Mouse (Mus musculus) intestine, embryonic 14.5 days (tissue): ENCODE data around the gene Olfr1201. TPM values are rescaled to one million over a fixed set of nuclear protein-coding genes. Genes with fewer than 3 reads are reported as not detected.

Source experiments
- ATAC-seq: fragments of 200-750 bp; cut with Nextera tagmentation; replicated peaks from 2 replicates; pipeline ENCODE4 v1.8.0; 2017; ENCODE audit warnings: low read depth, moderate number of reproducible peaks, moderate TSS enrichment, moderate library complexity; ENCODE audit not compliant: low FRiP score, low TSS enrichment
- DNase-seq: peaks from one replicate; pipeline ENCODE4 v3.0.0-alpha.2; 2018; ENCODE audit warnings: low spot score
- H3K27ac ChIP-seq: fragments of 300-500 bp; sonication (generic); 2 replicates; pipeline ENCODE4 v1.5.1; 2014; ENCODE audit warnings: low read depth, mild to moderate bottlenecking, control low read depth
- H3K27me3 ChIP-seq: fragments of 300-500 bp; sonication (generic); replicated peaks from 2 replicates; pipeline ENCODE4 v1.6.1; 2014; ENCODE audit warnings: low read length, control low read depth; ENCODE audit not compliant: control insufficient read depth, insufficient read depth
- H3K36me3 ChIP-seq: fragments of 300-500 bp; sonication (generic); 2 replicates; pipeline ENCODE4 v1.6.1; 2014; ENCODE audit warnings: low read length, control low read depth; ENCODE audit not compliant: control insufficient read depth, insufficient read depth
- H3K4me1 ChIP-seq: fragments of 300-500 bp; sonication (generic); replicated peaks from 2 replicates; pipeline ENCODE4 v1.6.1; 2014; ENCODE audit warnings: low read length, control low read depth, mixed read lengths; ENCODE audit not compliant: control insufficient read depth, insufficient read depth
- H3K4me2 ChIP-seq: fragments of 300-500 bp; sonication (generic); 2 replicates; pipeline ENCODE4 v1.6.1; 2014; ENCODE audit warnings: low read length
- H3K4me3 ChIP-seq: fragments of 300-500 bp; sonication (generic); 2 replicates; pipeline ENCODE4 v1.5.1; 2014; ENCODE audit warnings: low read depth, low read length, control low read depth, mixed read lengths
- H3K9ac ChIP-seq: fragments of 300-500 bp; sonication (generic); 2 replicates; pipeline ENCODE4 v1.6.1; 2014; ENCODE audit warnings: mild to moderate bottlenecking, low read length
- H3K9me3 ChIP-seq: fragments of 300-500 bp; sonication (generic); 2 replicates; pipeline ENCODE4 v1.6.1; 2016; ENCODE audit warnings: low read length, control low read depth; ENCODE audit not compliant: control insufficient read depth
- WGBS: fragments of 180-500 bp; shearing (Covaris S2); extraction: QIAGEN DNeasy Blood & Tissue Kit; methylation state at CpG from one replicate; pipeline ENCODE4 v1.1.7; 2014; 5-methylcytosine and 5-hydroxymethylcytosine counted together
- polyA plus RNA-seq: library from polyadenylated mRNA; unstranded; fragments of >200 nt; fragmentation: Nextera tagmentation; extraction: Ambion mirVana; gene quantifications from 2 replicates; pipeline ENCODE4 v1.2.1, GENCODE M21; 2014

Olfr1201 gene
- polyA plus RNA-seq, result not detected in 2 replicates

DNA sequence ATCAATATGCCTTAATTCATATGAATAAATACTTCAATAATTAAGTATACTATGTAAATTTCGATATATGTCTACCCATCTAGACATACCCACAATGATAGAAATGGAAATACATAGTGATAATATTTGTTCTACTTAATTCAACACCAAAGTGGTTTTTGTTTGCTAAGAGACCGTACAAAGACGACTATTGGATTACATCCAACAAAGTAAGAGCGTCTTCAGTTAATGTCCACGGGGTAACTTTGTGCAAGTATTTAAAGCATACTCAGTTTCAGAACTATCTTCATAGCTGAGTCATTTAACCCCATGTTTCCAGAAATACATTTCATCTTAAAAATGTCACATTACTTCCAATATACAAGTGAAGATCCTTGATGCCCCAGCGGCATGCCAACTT is at the start of gene Olfr1201:
Olfr1201 (plus strand) TSS at position 301 of the 400 bp plus-strand sequence.
- H3K36me3 ChIP-seq, result no peaks in the 10 kb centered on the region
- no peak within 1 kb of the TSS for H3K4me2 ChIP-seq
- no peaks in the 10 kb centered on the region for H3K9me3 ChIP-seq
- DNase-seq (no peak), ATAC-seq (no peak)
- WGBS, result 82% methylated on average over 6 of the region's 6 CpGs
- no peak within 1 kb of the TSS for H3K4me3 ChIP-seq
- no peak within 1 kb of the TSS for H3K27ac ChIP-seq
- no peaks in the 10 kb centered on the region for H3K4me1 ChIP-seq
- H3K9ac ChIP-seq, result no peak within 1 kb of the TSS
- H3K27me3 ChIP-seq, result no peaks in the 10 kb centered on the region

DNA sequence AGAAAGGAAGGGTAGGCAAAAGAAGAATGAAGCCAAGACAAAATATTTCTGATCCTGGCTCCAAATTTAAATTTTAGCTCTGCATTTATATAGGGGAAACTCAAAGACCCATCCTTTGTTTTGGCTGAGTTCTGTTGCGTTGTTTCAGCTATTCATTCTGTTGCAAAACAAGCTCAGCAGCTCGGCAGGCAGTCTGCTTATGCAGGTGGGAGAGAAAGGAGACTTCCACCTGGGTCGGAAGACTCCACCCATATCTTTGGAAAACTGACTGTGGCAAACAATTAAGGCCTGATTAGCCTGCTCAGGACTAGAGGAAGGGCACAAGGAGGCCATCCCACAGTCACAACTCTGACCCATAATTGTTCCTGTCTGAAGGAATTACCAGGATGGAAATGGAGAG is 49.5 kb upstream of the Olfr1201 start:
- Histone ChIP-seq H3K9ac (no peak overlapping the region), H3K27ac (no peak overlapping the region), H3K4me1 (no peaks in the 10 kb centered on the region), H3K27me3 (no peaks in the 10 kb centered on the region), H3K4me3 (no peak overlapping the region), H3K4me2 (no peak overlapping the region), H3K9me3 (no peaks in the 10 kb centered on the region), H3K36me3 (no peaks in the 10 kb centered on the region)
- ATAC-seq (no peak), DNase-seq (no peak)
- 83% methylated on average over 3 of the region's 3 CpGs for WGBS

GRCm38 (mm10) chr2:88751270-88751669 is 41.6 kb upstream of the Olfr1201 start, which contains the start of gene Olfr1198:
TSS of gene Olfr1198 (minus strand) at chr2:88751370.
- no peak for DNase-seq
- Histone ChIP-seq H3K27ac (no peak within 1 kb of the TSS), H3K4me1 (no peaks in the 10 kb centered on the region), H3K27me3 (no peaks in the 10 kb centered on the region), H3K9me3 (no peaks in the 10 kb centered on the region), H3K9ac (no peak within 1 kb of the TSS), H3K4me2 (no peak within 1 kb of the TSS), H3K4me3 (no peak within 1 kb of the TSS), H3K36me3 (no peaks in the 10 kb centered on the region)
- ATAC-seq, result no peak
- WGBS, result 86% methylated on average over 2 of the region's 2 CpGs

- Histone ChIP-seq H3K9me3 (no peaks in the 10 kb centered on the region), H3K4me3 (no peak within 1 kb of the TSS), H3K36me3 (no peaks in the 10 kb centered on the region), H3K9ac (no peak within 1 kb of the TSS), H3K27me3 (no peaks in the 10 kb centered on the region), H3K4me2 (no peak within 1 kb of the TSS), H3K4me1 (no peaks in the 10 kb centered on the region), H3K27ac (no peak within 1 kb of the TSS)
- no peak for DNase-seq
- WGBS, result 89% methylated on average over 2 of the region's 2 CpGs
- no peak for ATAC-seq
These were observed 32.5 kb upstream of the Olfr1201 start, which contains the start of gene Olfr1199 for GRCm38 (mm10) chr2:88760369-88760768. TSS of gene Olfr1199 (minus strand) at chr2:88760469.

GRCm38 (mm10) chr2:88770388-88770787 is 22.4 kb upstream of the Olfr1201 start, which contains the start of gene Olfr1200:
TSS of gene Olfr1200 (minus strand) at chr2:88770488.
- Histone ChIP-seq H3K9me3 (no peaks in the 10 kb centered on the region), H3K9ac (no peak within 1 kb of the TSS), H3K4me2 (no peak within 1 kb of the TSS), H3K4me1 (no peaks in the 10 kb centered on the region), H3K27me3 (no peaks in the 10 kb centered on the region), H3K36me3 (no peaks in the 10 kb centered on the region), H3K4me3 (no peak within 1 kb of the TSS), H3K27ac (no peak within 1 kb of the TSS)
- ATAC-seq (no peak), DNase-seq (no peak)
- WGBS, result 77% methylated on average over 2 of the region's 2 CpGs

DNA sequence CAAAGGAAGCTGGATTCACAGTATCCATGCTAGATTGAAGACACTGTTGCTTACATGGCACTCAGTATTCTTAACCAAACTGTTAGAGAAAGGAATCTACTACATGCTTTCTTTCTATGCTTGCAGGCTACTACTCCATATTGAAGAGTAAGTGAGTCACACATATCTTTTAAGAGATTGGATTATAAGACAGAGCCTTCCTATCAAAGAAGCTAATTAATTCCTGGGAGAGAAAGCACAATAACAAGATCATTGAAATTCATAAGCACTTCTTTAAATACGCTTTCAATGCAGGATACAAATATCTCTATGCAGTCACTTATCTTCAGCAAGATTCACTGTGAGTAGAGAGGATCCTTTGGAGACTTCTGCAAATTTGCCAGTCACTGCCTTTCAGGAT is 21.4 kb downstream of the Olfr1201 start, which contains the start of gene Olfr1202:
Olfr1202 (plus strand) TSS at position 301 of the 400 bp plus-strand sequence.
- Histone ChIP-seq H3K4me2 (no peak within 1 kb of the TSS), H3K4me1 (no peaks in the 10 kb centered on the region), H3K27ac (no peak within 1 kb of the TSS), H3K27me3 (no peaks in the 10 kb centered on the region), H3K36me3 (no peaks in the 10 kb centered on the region), H3K4me3 (no peak within 1 kb of the TSS), H3K9ac (no peak within 1 kb of the TSS), H3K9me3 (no peaks in the 10 kb centered on the region)
- 91% methylated on average over 1 of the region's 1 CpGs for WGBS
- ATAC-seq (no peak), DNase-seq (no peak)

- Histone ChIP-seq H3K9ac (no peak within 1 kb of the TSS), H3K4me1 (no peaks in the 10 kb centered on the region), H3K4me2 (no peak within 1 kb of the TSS), H3K4me3 (no peak within 1 kb of the TSS), H3K27ac (no peak within 1 kb of the TSS), H3K27me3 (no peaks in the 10 kb centered on the region), H3K36me3 (no peaks in the 10 kb centered on the region), H3K9me3 (no peaks in the 10 kb centered on the region)
- DNase-seq, result no peak
- WGBS, result 90% methylated on average over 2 of the region's 2 CpGs
- ATAC-seq, result no peak
These were observed 36.6 kb downstream of the Olfr1201 start, which contains the start of gene Olfr1205 for GRCm38 (mm10) chr2:88829437-88829836. TSS of gene Olfr1205 (plus strand) at chr2:88829737.

GRCm38 (mm10) chr2:88838477-88838876 is 45.6 kb downstream of the Olfr1201 start:
- no peaks in the 10 kb centered on the region for H3K36me3 ChIP-seq
- no peak overlapping the region for H3K27ac ChIP-seq
- H3K27me3 ChIP-seq, result no peaks in the 10 kb centered on the region
- no peak overlapping the region for H3K9ac ChIP-seq
- 54% methylated on average over 2 of the region's 2 CpGs for WGBS
- H3K4me3 ChIP-seq, result no peak overlapping the region
- no peak for DNase-seq
- ATAC-seq, result no peak
- no peaks in the 10 kb centered on the region for H3K4me1 ChIP-seq
- no peaks in the 10 kb centered on the region for H3K9me3 ChIP-seq
- no peak overlapping the region for H3K4me2 ChIP-seq
